Mouse (Mus musculus): Measurements from ENCODE around the gene Gsap. TPM values are rescaled to one million over a fixed set of nuclear protein-coding genes. Genes with fewer than 3 reads are reported as not detected.
"Not testable (repeated sequence)": the region's sequence is repeated elsewhere in the genome, so short reads cannot be mapped to it uniquely, and the experiment has no call there.

The Gsap gene
- total RNA-seq, 2 experiments from 2014 or later = 6.3 to 10.0 TPM

DNA sequence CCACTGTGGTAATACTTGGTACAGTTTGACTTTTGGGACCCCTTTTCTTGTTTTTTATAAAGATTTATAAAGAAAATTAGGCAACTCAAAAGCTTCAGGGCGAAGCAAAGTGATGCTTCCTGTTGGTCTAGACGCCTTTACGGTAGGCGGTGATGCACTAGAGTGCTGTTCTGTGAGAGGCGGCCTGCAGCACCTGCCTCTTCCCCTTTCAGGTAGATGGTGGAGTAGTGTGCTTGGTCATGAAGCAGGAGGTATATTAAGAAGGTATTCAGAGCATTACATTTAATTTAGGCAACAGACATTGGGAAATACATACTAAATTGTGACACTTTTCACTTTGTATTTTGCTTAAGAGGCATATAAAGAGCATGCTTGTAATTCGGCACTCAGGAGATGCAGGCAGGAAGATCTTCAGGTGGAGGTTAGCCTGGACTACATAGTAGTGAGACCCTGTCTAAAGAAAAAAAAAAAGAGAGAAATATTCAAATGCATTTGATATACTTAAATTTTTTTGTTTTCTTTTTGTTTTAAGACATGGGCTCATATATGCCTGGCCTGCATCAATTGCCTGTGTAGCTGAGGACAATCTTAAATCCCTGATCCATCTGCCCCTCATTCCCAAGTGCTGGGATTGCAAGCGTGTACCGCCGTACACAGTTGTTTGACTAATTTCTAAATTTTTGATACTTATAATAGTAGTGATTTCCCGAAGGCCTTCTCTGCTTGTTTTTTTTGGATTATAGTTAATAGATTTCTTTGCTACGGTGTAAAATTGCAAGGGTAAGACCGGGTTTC is 68.9 kb downstream of the Gsap start:
- DNase-seq (ENCODE audit: extremely low spot score in 1 of 2, low spot score in 1 of 2) = no peak

DNA sequence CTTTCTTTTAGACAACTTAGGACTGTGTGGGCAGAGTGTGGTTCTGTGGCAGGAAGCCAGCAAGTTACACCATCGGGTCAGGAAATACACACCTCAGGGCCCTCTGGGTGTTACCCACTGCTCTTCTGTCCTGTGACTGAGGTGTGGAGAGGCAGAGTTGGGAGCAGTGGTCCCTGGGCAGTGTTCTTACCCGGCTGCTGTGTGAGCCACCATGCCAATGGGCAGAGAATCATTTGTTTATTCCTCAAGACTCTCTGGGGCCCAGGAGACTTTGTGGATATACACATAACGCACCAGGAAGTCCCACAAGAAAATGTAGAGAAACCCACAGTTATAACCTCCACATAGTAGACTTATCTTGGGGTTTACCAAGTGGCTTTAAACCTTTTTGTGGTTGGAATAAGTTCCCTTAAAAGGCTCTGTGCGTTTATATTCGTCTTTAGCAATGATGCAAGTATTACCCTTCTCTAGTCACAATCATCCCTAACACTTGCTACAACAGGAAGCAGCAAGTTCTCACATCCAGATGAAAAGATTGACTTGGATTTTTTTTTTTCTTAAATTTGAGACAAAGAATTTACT is 69.6 kb downstream of the Gsap start:
- no peak for DNase-seq (ENCODE audit: extremely low spot score in 1 of 2, low spot score in 1 of 2)

DNA sequence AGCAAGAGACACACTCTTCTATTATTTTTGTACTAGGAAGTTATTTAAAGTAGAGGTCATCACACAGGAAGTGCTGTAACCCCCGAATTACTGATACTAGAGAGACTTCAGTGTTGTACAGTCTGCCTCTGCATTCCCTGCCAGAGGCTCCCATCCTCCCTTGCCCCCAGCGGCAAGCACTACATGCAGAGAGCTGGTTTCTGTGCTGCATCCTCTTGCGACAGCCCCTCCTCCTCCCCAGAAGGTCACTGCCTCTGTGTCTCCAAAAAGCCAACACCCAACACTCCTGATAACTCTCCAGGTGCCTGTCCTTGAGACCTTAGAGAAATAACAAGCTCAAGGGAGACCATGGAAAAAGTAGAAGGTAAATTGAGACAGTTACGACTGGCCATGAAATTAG is 71.1 kb downstream of the Gsap start:
- DNase-seq (ENCODE audit: extremely low spot score in 1 of 2, low spot score in 1 of 2) = no peak

DNA sequence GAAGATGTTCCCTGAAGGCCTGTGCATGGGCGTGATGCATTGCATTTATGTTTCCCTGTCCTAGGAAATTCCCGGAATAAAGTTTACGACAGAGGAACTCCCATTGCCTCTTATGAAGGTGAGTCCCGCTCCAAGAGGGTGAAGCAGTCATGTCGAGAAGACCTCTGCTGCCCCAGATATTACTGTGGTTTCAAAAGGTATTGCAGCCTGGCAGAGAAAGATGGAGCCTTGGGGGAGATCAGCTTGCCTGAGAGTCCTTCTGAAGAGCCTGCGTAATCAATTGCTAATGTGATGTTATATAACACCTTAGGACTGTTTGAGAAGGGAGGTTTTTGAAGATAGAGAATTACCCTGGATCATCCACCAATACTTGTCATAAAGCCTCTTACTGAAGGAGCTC is 71.8 kb downstream of the Gsap start:
- no peak for DNase-seq (ENCODE audit: extremely low spot score in 1 of 2, low spot score in 1 of 2)

DNA sequence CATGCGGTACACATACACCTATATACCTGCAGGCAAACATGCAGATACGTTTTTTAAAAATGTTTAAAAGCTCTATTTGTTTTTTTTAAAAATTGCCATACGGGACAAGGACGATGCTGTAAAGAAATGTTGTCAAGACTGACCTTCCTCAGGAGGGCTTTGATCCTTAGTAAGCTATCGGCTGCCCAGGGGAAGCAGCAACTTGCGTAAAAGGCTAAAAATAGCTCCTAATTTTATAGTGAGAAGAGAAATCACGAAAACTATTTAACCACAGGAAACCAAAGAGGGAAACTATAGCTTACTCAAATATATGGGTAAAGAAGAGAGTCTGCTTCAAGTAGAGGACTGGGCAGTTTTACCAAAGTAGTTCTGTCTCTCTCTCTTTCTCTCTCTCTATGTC is 74.7 kb downstream of the Gsap start:
- DNase-seq (ENCODE audit: extremely low spot score in 1 of 2, low spot score in 1 of 2) = no peak

DNA sequence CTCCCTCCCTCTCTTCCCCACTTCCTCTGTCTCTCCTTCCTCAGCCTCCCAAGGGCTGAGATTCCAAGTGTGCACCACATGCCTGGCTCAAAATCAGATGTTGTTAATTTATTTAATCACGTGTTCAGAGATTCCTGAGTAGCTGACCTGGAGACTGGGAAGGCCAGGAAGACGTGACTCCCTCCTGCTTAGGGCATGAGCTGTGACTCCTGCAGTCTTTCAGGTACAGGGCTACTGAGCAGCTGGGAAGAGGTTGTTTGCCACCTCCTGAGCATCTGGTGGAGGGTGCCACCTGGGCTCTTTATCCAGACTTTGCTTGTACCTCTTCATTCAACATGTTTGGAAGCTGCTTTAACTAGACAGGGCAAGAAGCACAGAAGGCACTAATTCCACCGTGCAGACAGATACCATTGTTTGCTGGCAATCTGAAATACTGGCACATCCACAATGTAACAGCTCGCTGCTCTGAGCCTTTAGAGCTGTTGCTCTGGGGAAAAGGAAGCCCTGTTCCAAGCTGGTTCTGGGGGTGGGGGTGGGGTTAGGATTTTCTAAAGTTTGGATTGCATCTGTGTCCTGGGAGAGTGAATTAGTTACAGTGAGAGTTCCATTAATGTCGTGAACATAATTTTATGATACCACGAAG is 75.3 kb downstream of the Gsap start:
- no peak for DNase-seq (ENCODE audit: extremely low spot score in 1 of 2, low spot score in 1 of 2)

DNA sequence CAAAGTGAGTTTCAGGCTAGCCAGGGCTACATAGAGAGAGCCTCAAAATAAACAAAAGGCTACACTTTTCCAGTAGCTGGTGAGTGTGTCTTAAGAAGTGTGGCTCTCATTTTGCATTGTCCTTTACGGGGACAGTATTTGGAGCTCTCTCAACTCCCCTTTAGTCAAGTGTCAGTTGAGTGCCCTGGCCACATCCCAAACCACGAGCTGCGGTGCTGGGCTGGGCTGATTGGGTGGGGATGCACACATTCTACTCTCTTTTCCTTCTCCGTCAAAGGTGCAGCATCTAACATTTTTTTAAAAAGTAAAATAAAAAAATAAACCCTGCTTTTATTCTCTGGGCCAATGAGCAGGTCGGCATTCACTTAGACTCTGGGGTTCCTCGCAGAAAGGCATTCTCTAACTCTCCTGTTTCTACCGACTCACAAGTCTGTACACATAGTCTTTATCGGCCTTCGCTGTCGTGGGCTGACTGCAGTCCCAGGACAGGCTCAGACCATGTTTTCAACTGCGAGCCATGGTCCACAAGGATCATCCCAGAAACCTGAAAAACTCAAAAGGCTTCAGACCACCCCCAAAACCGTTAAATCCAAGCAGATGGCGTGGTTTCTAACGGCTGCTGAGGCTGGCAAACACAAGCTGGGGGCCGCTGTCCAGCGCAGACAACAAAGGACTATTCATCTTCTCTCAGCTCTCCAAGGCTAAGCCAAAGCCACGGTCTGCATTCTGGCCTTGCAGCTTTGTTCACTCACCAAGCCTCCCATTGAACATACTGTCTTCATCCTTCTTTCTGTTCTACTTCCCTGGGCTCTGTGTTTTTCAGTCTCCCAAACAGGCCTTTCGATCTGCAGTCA is 77.4 kb downstream of the Gsap start:
- no peak for DNase-seq (ENCODE audit: extremely low spot score in 1 of 2, low spot score in 1 of 2)

DNA sequence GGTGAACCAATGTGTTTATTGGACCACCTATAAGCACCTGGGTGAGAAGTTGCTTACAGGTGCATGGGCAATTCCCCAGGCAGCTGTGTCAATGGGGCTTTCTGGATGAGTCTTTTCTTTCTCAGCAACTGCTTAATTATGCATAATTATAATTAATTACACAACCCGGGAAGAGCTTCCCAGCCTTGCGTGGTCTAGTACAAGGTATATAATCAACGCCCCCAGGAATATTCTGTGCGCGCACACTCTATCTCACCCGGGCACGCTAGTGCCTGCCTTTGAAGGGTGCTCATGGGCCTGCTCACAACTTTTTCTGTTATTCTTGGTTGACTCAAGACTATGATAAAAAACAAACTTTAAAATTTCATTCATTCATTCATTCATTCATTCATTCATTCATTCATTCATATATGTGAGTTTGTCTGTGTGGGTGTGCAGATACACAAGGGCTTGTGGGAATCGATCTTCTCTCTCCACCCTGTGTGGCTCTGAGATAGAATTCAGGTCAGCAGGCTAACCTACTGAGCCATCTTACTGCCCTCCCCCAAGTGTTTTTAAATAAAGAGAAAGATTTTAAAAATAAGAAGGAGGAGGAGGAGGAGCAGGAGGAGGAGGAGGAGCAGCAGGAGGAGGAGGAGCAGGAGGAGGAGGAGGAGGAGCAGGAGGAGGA is 78.4 kb downstream of the Gsap start:
- DNase-seq (ENCODE audit: extremely low spot score in 1 of 2, low spot score in 1 of 2) = no peak

DNA sequence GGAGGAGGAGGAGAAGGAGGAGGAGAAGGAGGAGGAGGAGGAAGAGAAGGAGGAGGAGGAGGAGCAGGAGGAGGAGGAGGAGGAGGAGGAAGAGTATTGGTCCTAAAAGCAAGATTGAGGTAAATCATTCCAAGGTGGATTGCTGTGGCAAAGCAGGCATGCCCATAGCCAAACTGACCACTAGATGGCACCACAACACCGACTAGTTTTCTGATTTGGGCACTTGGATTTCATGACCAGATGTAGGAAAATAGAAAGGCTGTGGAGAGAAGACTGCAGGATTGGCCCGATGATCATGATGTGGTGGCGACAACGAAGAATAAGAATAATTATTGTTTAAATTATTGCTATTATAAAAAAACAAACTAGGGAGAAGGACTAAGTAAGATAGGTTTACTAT is 79.0 kb downstream of the Gsap start:
- peak; percentile 77 to 95 for DNase-seq (ENCODE audit: extremely low spot score in 1 of 2, low spot score in 1 of 2)

DNA sequence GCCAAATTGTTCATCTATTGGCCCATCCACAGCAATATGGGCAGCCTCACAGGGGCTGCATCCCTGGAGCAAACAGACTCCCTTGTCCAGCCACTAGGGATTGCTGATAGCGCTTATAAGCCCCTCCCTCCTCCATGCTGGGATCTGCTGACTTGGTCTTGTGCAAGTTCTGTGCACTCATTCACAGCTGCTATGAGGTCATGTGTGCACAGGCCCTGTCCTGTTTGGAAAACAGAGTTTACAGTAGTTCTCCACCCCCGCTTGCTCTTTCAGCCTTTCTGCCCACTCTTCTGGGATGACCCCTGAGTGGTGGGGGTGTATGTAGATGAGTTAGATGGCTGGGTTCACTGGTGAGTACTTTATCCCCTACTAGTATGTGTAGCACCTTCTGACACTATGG is 81.0 kb downstream of the Gsap start:
- no peak for DNase-seq (ENCODE audit: extremely low spot score in 1 of 2, low spot score in 1 of 2)

DNA sequence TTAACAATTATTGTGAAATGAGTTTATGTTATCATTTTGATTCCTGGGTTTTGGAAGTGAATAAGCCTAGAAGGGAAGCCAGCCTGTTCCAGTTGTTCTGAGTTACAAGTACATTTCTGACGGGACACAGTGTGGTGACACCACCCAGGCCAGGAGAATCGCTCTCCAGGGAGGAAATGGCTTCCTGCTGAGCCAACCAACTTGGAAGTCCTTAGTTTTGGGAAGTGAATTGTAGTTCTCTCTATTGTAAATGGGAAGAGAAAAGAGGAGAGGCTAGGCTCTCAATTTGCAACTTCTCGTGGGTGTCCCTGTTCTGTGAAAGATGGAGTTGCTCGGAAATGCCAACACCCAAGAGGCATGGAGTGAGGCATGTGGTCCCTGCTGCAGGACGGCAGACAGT is 83.4 kb downstream of the Gsap start:
- no peak for DNase-seq (ENCODE audit: extremely low spot score in 1 of 2, low spot score in 1 of 2)

DNA sequence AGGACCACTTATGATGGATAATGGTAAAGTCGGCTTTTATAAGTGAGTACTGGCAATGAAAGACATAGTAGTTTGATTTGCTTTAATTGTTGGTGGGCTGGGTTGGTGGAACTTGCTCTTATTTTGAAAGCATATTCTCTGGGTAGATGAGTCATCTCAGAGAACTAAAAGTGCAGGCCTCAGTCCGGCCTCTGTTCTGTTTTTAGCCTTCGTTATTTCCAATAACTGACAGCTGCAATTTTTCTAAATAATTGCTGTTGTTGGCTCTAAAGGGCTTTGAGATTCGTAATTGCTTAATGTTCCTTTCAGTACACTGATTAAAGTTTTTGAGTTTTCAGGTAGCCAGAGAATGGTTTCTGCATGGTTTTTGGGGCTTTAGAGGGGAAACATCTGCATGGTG is 84.7 kb downstream of the Gsap start:
- no peak for DNase-seq (ENCODE audit: extremely low spot score in 1 of 2, low spot score in 1 of 2)

DNA sequence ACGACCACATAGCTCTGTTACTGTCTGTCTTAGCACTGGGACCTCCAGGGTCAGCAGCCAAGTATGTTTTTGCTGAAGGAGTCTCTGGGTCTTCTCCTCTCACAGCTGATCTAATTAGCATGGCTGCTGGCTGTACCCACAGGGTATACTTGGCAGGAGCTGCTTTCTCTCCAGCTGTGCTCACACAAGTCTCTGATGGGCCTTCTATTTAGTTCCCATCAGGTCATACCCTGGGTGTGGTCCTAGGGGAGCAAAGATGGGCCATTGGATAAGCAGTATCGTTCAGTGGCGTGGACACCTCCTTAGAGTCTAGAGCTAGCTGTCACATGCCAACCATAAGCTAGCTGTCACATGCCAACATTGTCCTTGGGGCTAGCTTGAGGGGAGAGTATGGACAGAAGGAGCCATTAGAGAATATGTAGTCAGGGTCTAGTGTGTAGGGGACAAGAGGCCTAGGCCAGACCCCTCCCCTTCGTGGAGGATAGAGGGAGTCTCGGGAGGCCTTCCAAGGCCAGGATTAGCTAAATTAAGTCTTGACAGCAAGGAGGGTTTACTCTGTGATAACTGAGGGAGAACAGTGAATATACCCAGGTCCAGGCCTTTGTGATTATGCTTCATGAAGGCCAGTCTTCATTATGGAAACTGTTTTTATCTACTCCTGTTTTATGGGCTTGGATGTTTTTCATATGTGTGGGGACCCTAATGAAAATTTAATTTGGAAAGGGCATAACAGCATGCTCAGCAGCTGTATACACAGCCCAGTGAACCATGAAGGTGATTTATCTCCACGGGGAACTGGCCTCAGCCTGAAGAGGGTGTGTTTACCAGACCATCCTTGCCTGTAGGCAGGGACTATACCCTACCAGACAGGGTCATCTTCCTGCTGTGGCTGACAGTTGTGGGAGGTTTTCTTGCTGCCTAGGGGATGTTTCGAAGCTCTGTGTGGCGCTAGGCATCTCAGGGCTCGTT is 85.6 kb downstream of the Gsap start:
- DNase-seq (ENCODE audit: extremely low spot score in 1 of 2, low spot score in 1 of 2) = no peak

DNA sequence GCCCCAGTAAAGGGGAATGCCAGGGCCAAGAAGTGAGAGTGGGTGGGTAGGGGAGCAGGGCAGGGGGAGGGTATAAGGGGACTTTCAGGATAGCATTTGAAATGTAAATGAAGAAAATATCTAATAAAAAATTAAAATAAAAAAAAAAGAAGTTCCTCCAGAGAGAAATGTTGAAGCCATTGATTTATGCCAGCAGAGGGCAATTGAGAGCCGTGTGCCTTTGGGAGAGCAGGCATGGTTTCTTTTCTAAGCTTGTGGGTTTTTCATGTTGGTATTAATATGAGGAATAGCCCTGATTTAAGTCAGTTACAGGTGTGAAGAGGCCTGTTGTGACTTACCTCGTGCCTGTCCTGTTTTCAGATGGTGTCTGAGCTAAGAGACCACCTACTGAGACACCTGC is 91.6 kb downstream of the Gsap start:
- not testable (repeated sequence) for DNase-seq (ENCODE audit: extremely low spot score in 1 of 2, low spot score in 1 of 2)

DNA sequence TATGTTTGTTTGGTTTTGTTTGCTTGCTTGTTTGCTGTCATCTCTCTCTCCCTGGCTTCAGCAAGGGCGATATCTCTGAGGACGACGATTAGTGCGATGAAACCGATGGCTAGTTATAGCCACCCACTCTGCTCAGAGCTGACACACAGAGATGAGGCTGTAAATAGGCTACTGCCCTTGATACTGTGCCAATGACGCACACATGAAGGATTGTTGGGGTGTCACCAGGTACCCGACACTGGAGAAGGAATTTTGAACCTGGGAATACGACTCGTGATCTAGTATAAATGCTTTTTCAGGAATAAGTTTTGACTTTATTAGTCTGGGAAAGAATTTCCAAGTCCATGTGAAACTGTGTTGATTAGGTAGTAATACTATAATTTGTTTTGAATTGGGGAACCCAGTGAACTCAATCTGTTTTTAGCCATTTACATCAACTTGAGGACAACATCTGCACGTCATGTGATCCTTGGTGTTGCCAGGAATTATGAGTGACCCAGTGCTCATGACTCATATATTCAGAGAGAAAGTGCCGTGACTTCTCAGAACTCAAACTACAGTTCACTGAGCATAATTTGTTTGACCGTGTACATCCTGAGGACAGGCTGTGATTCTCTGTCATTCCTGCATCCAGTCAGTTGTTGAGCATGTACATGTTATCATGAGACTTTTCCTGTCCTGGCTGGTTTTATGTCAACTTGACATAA is 97.5 kb downstream of the Gsap start:
- no peak for DNase-seq (ENCODE audit: extremely low spot score in 1 of 2, low spot score in 1 of 2)

DNA sequence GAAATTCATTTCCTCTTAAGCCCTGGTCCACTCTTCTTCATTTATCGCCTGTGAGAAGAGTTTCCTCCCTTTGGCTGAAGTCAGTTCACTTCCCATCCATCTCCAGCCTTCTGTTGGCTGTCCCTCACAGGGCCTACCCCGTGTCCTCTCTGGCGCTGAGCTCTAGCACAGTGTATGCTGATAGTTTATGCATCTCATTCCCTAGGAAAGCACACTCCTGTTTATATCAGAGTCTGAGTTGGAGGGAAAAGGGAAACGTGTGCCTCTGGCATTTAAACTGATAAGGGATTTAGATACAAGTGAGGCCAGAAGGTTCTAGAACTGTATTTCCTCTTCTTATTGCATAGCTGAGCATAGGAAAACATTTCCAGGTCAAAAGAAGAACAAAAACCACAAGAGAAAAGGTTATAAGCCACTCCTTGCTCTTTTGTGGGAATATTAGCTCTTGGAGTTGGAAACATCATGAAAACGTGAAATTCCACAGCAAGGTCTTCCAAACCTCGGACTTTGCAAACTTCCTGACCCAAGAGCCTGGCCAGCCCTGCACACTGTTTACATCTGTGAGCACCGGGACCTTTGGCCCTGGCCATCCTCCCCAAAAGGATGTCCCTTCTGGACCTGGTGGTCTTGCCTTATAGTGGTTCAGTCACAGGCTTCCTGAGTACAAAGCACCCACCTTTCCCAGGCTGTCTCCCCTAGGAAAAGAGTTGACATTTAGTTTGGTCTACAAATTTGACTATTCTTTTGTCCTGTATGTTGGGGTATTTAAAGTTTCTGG is 102.8 kb downstream of the Gsap start:
- DNase-seq (ENCODE audit: extremely low spot score in 1 of 2, low spot score in 1 of 2) = no peak

DNA sequence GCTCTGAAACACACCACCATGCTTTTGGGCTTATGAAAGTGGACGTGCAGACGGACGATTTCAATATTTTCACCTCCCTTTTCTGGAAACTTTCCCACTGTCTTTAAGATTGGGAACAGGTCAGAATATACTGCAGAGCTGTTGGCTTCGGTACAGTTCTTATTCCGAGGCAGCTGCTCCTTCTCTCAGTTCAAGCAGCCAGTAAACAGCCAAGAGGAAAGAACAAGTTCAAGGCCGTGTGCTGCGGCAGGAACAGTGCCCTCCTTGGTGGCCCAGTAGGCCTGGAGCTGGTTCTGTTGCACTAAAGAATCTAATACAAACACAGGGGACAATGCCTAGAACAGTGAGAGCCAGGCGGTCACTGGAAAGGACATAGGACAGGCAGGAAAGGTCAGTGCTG is 104.5 kb downstream of the Gsap start:
- DNase-seq (ENCODE audit: extremely low spot score in 1 of 2, low spot score in 1 of 2) = no peak

DNA sequence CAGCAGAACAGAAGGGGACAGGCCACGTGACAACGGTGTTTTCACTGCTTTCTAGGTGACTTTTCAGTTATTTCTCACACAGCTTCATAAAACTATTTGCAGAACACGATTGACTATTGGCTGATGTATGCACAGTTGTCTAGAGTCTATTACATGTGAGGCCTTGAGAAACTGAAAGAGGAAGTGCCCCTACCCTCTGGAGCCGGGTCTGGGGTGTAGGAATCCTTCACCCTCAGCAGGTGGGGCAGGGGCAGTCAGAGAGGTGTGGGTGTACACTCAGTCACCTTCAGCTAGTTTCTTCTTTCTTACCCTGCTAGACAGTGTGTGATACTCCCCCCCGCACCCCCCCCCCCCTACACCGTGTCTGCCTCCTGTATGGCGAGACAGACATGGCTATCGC is 109.6 kb downstream of the Gsap start:
- DNase-seq (ENCODE audit: extremely low spot score in 1 of 2, low spot score in 1 of 2) = no peak

All from layer of hippocampus, postnatal 25 days (tissue).